Mouse (Mus musculus): Measurements from ENCODE around the gene Med8. TPM values are rescaled to one million over a fixed set of nuclear protein-coding genes. Genes with fewer than 3 reads are reported as not detected.

Med8 gene
- 91.1 and 97.2 TPM in 2 replicates for polyA plus RNA-seq (2015; fragmentation: Nextera tagmentation; extraction: Ambion mirVana)

DNA sequence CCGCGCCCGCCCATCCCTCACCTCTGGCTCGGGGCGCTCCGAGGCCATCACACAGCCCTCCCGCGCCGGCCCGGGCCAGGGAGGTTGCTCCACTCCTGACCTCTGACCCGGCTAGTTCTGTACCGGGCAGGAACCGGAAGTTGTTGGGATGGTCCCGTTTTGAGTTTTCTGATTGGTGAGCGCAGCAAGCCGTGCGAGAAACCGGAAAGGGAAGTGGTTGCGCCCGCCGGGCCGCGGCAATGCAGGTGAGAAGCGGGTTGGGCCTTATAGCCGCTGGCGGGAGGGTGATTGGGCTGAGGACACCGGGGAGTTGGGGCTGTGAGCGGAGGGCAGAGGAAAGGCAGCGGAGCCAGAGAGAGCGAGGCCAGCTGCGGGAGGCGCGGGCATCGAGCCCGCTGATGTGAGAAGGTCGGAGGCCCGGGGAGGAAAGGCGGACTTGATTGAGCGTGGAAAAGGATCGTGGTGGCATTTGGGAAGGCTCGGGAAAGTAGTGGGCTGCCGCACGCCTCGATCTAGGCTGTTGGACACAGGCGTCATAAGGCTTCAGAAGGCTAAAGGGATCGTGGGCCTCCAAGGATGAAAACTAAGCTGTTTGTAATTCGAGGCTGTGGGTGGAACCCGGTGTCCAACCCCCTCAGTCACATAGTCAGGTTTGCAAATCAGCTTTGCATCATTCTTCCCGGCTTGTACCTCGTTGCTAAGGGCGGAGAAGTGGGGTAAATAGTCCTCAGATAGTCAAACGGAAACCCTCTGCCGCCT is at the start of gene Med8, which contains the start of gene Szt2:
Gene Med8, plus strand, starts transcription at position 196 of the 759 bp plus-strand sequence.
Gene Szt2, minus strand, starts transcription at position 132 of the 759 bp plus-strand sequence.

DNA sequence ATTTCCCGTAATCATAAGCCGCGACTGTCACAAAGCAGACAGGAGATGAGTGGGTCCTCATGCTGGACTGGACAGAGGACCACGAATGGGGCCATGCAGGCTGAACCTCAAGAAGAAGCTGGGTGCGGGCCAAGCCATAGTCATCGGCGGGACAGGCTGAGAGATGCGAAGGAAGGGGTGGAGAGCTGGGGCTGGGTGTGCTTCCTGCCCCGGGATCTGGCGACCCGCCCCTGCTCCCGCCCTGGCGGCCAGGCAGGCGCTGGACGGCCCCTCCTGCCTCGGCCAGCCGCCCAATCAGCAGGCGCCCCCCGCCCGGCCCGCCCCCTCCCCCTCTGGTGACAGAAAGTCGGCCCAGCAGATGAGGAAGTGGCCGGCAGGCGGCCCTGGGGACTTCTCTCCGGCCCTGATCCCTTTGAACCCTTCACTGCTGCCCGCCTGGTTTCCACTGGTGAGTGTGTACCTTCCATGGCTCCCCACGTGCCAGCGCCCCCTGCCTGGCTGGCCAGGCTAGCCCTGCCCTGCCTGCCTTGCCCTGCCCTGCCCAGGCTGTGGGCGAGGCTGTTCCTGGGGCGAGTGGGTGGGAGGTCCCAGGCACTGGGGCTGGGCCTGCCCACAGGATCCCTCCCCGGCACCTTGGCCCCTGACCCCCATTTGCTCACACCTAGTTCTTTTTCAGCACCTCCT is 18.8 kb downstream of the Med8 start, which contains the start of gene Elovl1:
Gene Elovl1, plus strand, starts transcription at position 326 of the 684 bp plus-strand sequence.

GRCm38 (mm10) chr4:118436820-118437603 is 27.9 kb downstream of the Med8 start, which contains the start of gene Cdc20:
Gene Cdc20 (minus strand): TSS chr4:118437352.

GRCm38 (mm10) chr4:118457345-118457975 is 48.3 kb downstream of the Med8 start, which contains the start of gene Mpl:
Gene Mpl (minus strand): TSS chr4:118457513.

Other genes with a start within 250 kb of the Med8 start
- 29.8 and 37.5 TPM in 2 replicates for gene Kdm4a, start 229.3 kb upstream of the Med8 start, polyA plus RNA-seq (2015; fragmentation: Nextera tagmentation; extraction: Ambion mirVana)
- 41.2 and 43.7 TPM in 2 replicates for gene Ptprf, start 117.9 kb upstream of the Med8 start, polyA plus RNA-seq (2015; fragmentation: Nextera tagmentation; extraction: Ambion mirVana)
- gene Szt2, start 64 bp upstream of the Med8 start, polyA plus RNA-seq (2015; fragmentation: Nextera tagmentation; extraction: Ambion mirVana): 3.8 and 6.0 TPM in 2 replicates
- 51.9 and 58.1 TPM in 2 replicates for gene Elovl1, start 18.8 kb downstream of the Med8 start, polyA plus RNA-seq (2015; fragmentation: Nextera tagmentation; extraction: Ambion mirVana)
- gene Cdc20, start 28.0 kb downstream of the Med8 start, polyA plus RNA-seq (2015; fragmentation: Nextera tagmentation; extraction: Ambion mirVana): 19.7 and 19.9 TPM in 2 replicates
- gene Mpl, start 48.2 kb downstream of the Med8 start, polyA plus RNA-seq (2015; fragmentation: Nextera tagmentation; extraction: Ambion mirVana): 0.14 and 0.22 TPM in 2 replicates
- 9.8 and 11.7 TPM in 2 replicates for gene Tie1, start 80.7 kb downstream of the Med8 start, polyA plus RNA-seq (2015; fragmentation: Nextera tagmentation; extraction: Ambion mirVana)
- gene 2610528J11Rik, start 117.7 kb downstream of the Med8 start, polyA plus RNA-seq (2015; fragmentation: Nextera tagmentation; extraction: Ambion mirVana): not detected in 2 replicates
- 0.47 and 1.1 TPM in 2 replicates for gene Tmem125, start 134.7 kb downstream of the Med8 start, polyA plus RNA-seq (2015; fragmentation: Nextera tagmentation; extraction: Ambion mirVana)
- 1.2 and 1.3 TPM in 2 replicates for gene Cfap57, start 211.4 kb downstream of the Med8 start, polyA plus RNA-seq (2015; fragmentation: Nextera tagmentation; extraction: Ambion mirVana)
- 80.3 and 86.1 TPM in 2 replicates for gene Ebna1bp2, start 211.5 kb downstream of the Med8 start, polyA plus RNA-seq (2015; fragmentation: Nextera tagmentation; extraction: Ambion mirVana)
- gene Olfr62, start 249.6 kb downstream of the Med8 start, polyA plus RNA-seq (2015; fragmentation: Nextera tagmentation; extraction: Ambion mirVana): not detected in 2 replicates